ENCODE assay signal across 8 mouse cellular contexts in the genomic region with DNA sequence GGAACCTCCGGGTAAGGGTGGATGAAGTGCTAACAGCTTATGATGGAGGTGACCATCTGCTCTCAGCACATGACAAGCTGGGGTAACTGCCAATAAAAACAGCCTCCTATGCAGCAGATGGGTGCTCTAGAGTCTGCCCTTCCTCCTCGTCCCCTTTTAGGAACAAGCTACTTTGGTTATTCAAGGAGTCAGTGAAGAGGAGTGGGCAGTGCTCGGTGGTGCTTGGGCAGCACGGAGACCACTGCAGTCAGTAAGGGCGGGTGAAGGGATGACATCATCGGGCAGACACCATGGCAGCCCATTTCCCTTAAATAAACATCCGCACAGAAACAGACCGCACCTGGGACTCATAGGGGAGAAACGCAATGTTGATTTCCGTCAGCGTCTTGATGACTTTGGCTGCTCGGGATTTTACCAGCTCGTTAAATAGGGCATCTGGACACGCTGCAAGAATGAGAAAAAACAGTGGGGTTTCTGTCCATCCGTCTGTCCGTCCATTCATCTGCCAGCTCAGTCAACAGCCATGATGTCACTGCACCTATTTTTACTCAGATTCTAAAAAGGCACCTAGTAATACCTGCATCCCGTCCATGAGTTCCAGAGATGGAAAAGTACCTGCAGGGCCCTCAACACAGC. TPM values are rescaled to one million over a fixed set of nuclear protein-coding genes. Genes with fewer than 3 reads are reported as not detected.
DNase-seq lines count a peak whose midpoint lies in the region; ATAC-seq lines count a peak whose summit lies in the region.

No protein-coding gene starts in this region.

- peak; percentile 92 for DNase-seq in cerebellum, adult 11-12 months
- peak; percentile 62 to 86 for DNase-seq in layer of hippocampus, postnatal 14 days (ENCODE audit: low spot score in 2 of 2)
- DNase-seq in lung, postnatal 4 days: peak; percentile 47 to 58
- DNase-seq in adrenal gland, adult 2 months: no peak
- DNase-seq in spleen, postnatal 4 days (ENCODE audit: low spot score in 2 of 2): no peak
- no peak for DNase-seq in gastrocnemius, postnatal 25 days
- DNase-seq in kidney, adult 8-10 months: no peak

- H3K4me3 ChIP-seq in forebrain, embryonic 12.5 days (replicated peaks): no peak overlapping the region

- peak; percentile 63; the same call in 1 of the 2 replicates for ATAC-seq in forebrain, embryonic 12.5 days (ENCODE audit: low FRiP score)

- H3K4me1 ChIP-seq in forebrain, embryonic 12.5 days: peaks cover 4% of the 10 kb centered on the region

- H3K36me3 ChIP-seq in forebrain, embryonic 12.5 days (replicated peaks): peaks cover 16% of the 10 kb centered on the region

- H3K9ac ChIP-seq in forebrain, embryonic 12.5 days: no peak overlapping the region

- H3K27me3 ChIP-seq in forebrain, embryonic 12.5 days: no peaks in the 10 kb centered on the region

- no peaks in the 10 kb centered on the region for H3K9me3 ChIP-seq in forebrain, embryonic 12.5 days

- peak overlapping the region; percentile 73 for H3K27ac ChIP-seq in forebrain, embryonic 12.5 days

- WGBS in forebrain, embryonic 12.5 days: 78% methylated on average over 17 of the region's 17 CpGs

- no peak overlapping the region for H3K4me2 ChIP-seq in forebrain, embryonic 12.5 days

RNA-seq across cellular contexts. Expression of gene Stxbp1, which starts 30.0 kb away (rescaled TPM):
- 68.5 and 73.5 TPM in 2 replicates for polyA plus RNA-seq in forebrain, embryonic 12.5 days (2016; fragmentation: Nextera tagmentation; extraction: Ambion mirVana)
- total RNA-seq in layer of hippocampus, postnatal 14 days (2021): 100 to 1,000 TPM; 601 to 619 TPM
- 10 to 100 TPM; 19.3 to 29.5 TPM for total RNA-seq in adrenal gland, adult 2 months (2021)
- 8.0 and 8.1 TPM in 2 replicates for polyA plus RNA-seq in adrenal gland, adult 2 months (2012; rRNA removed)
- total RNA-seq in gastrocnemius, postnatal 25 days (2021): 1 to 10 TPM; 2.7 to 3.8 TPM

RNA-seq across cellular contexts. Expression of gene Cfap157, which starts 32.8 kb away (rescaled TPM):
- 0.15 and 0.45 TPM in 2 replicates for polyA plus RNA-seq in forebrain, embryonic 12.5 days (2016; fragmentation: Nextera tagmentation; extraction: Ambion mirVana)
- 1 to 10 TPM in 1 of 2 experiments, under 1 TPM in 1; 0.21 to 1.2 TPM for total RNA-seq in layer of hippocampus, postnatal 14 days (2021)
- total RNA-seq in adrenal gland, adult 2 months (2021): not detected
- not detected in 2 replicates for polyA plus RNA-seq in adrenal gland, adult 2 months (2012; rRNA removed)
- not detected for total RNA-seq in gastrocnemius, postnatal 25 days (2021)

RNA-seq across cellular contexts. Expression of gene Ptrh1, which starts 41.5 kb away (rescaled TPM):
- 3.9 and 5.3 TPM in 2 replicates for polyA plus RNA-seq in forebrain, embryonic 12.5 days (2016; fragmentation: Nextera tagmentation; extraction: Ambion mirVana)
- 1 to 10 TPM; 7.1 to 8.6 TPM for total RNA-seq in layer of hippocampus, postnatal 14 days (2021)
- 10 to 100 TPM in 1 of 2 experiments, 1 to 10 TPM in 1; 4.0 to 14.3 TPM for total RNA-seq in adrenal gland, adult 2 months (2021)
- polyA plus RNA-seq in adrenal gland, adult 2 months (2012; rRNA removed): 5.0 and 6.3 TPM in 2 replicates
- 1 to 10 TPM; 2.0 to 2.9 TPM for total RNA-seq in gastrocnemius, postnatal 25 days (2021)

RNA-seq across cellular contexts. Expression of gene Ttc16, which starts 41.6 kb away (rescaled TPM):
- polyA plus RNA-seq in forebrain, embryonic 12.5 days (2016; fragmentation: Nextera tagmentation; extraction: Ambion mirVana): 0.46 and 0.67 TPM in 2 replicates
- total RNA-seq in layer of hippocampus, postnatal 14 days (2021): 1 to 10 TPM in 1 of 2 experiments, under 1 TPM in 1; 0.33 to 1.6 TPM
- under 1 TPM; 0.24 to 0.35 TPM for total RNA-seq in adrenal gland, adult 2 months (2021)
- 0.31 and 0.37 TPM in 2 replicates for polyA plus RNA-seq in adrenal gland, adult 2 months (2012; rRNA removed)
- total RNA-seq in gastrocnemius, postnatal 25 days (2021): not detected

RNA-seq across cellular contexts. Expression of gene Fam129b, which starts 58.9 kb away (rescaled TPM):
- polyA plus RNA-seq in forebrain, embryonic 12.5 days (2016; fragmentation: Nextera tagmentation; extraction: Ambion mirVana): 24.6 and 27.3 TPM in 2 replicates
- total RNA-seq in layer of hippocampus, postnatal 14 days (2021): 10 to 100 TPM; 15.2 to 18.7 TPM
- total RNA-seq in adrenal gland, adult 2 months (2021): 10 to 100 TPM; 14.8 to 27.4 TPM
- polyA plus RNA-seq in adrenal gland, adult 2 months (2012; rRNA removed): 20.1 and 21.6 TPM in 2 replicates
- 10 to 100 TPM in 1 of 2 experiments, 1 to 10 TPM in 1; 8.1 to 12.4 TPM for total RNA-seq in gastrocnemius, postnatal 25 days (2021)

Comparison
In these comparisons a context has a peak if more than half of its experiments do, and no peak if none do; other contexts are left out.
1. DNase-seq: peak in cerebellum, adult 11-12 months (single experiment), layer of hippocampus, postnatal 14 days (2 of 2) and lung, postnatal 4 days (2 of 2); none in adrenal gland, adult 2 months (single experiment), spleen, postnatal 4 days (0 of 2), gastrocnemius, postnatal 25 days (single experiment) and kidney, adult 8-10 months (0 of 2).
2. RNA of gene Stxbp1, which starts 30.0 kb away (total RNA-seq): 601 to 619 TPM in layer of hippocampus, postnatal 14 days; 19.3 to 29.5 TPM in adrenal gland, adult 2 months and 2.7 to 3.8 TPM in gastrocnemius, postnatal 25 days; every median in the first group is over 10 times any median in the second.